Mouse (Mus musculus): Measurements from ENCODE around the gene Slc16a10. TPM values are rescaled to one million over a fixed set of nuclear protein-coding genes. Genes with fewer than 3 reads are reported as not detected.

The Slc16a10 gene
- polyA plus RNA-seq, 1 experiment from 2014 or later: 5.0 TPM

- Histone ChIP-seq H3K9ac (no peak overlapping the region), H3K4me3 (no peak overlapping the region), H3K4me1 (no peaks in the 10 kb centered on the region), H3K36me3 (no peaks in the 10 kb centered on the region), H3K27ac (no peak overlapping the region), H3K27me3 (replicated peaks) (no peaks in the 10 kb centered on the region), H3K4me2 (replicated peaks) (no peak overlapping the region), H3K9me3 (no peaks in the 10 kb centered on the region)
- ATAC-seq (ENCODE audit: low FRiP score, low read depth): no peak
- WGBS: 88% methylated on average over 10 of the region's 10 CpGs
Measured at GRCm38 (mm10) chr10:40169566-40169965, 27.5 kb upstream of the Slc16a10 start.

DNA sequence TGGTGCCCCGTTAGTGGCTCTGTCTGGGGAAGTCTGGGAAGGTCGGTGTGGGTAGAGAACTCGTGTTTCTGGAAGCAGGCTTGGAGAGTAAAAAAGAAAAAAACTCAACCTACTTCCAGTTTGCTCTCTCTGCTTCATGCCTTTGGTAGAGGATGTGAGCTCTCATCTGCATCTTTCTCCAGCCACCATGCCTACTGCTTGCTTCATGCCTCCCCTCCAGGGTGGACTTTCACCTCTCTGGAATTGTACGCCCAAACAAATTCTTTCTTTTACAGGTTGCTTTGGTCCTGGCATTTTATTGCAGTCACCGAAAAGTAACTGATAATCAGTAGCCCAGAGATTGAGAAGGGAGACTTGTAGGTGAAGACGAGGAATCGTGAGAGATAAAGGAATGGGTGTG lies 27.0 kb upstream of the Slc16a10 start:
- Histone ChIP-seq H3K4me3 (no peak overlapping the region), H3K9me3 (no peaks in the 10 kb centered on the region), H3K27ac (no peak overlapping the region), H3K4me1 (no peaks in the 10 kb centered on the region), H3K4me2 (replicated peaks) (no peak overlapping the region), H3K27me3 (replicated peaks) (no peaks in the 10 kb centered on the region), H3K9ac (no peak overlapping the region), H3K36me3 (no peaks in the 10 kb centered on the region)
- 88% methylated on average over 7 of the region's 7 CpGs for WGBS
- no peak for ATAC-seq (ENCODE audit: low FRiP score, low read depth)

- Histone ChIP-seq H3K27ac (no peak overlapping the region), H3K9me3 (no peaks in the 10 kb centered on the region), H3K4me3 (no peak overlapping the region), H3K27me3 (replicated peaks) (no peaks in the 10 kb centered on the region), H3K9ac (no peak overlapping the region), H3K4me1 (no peaks in the 10 kb centered on the region), H3K4me2 (replicated peaks) (no peak overlapping the region), H3K36me3 (no peaks in the 10 kb centered on the region)
- WGBS: 87% methylated on average over 27 of the region's 27 CpGs
- ATAC-seq (ENCODE audit: low FRiP score, low read depth): no peak
Measured at GRCm38 (mm10) chr10:40164421-40165386, 22.6 kb upstream of the Slc16a10 start.

GRCm38 (mm10) chr10:40163914-40164313 lies 21.9 kb upstream of the Slc16a10 start:
- no peak overlapping the region for H3K4me3 ChIP-seq
- no peak for ATAC-seq (ENCODE audit: low FRiP score, low read depth)
- H3K27me3 ChIP-seq (replicated peaks): no peaks in the 10 kb centered on the region
- 65% methylated on average over 13 of the region's 13 CpGs for WGBS
- H3K27ac ChIP-seq: no peak overlapping the region
- H3K4me2 ChIP-seq (replicated peaks): no peak overlapping the region
- H3K36me3 ChIP-seq: no peaks in the 10 kb centered on the region
- H3K4me1 ChIP-seq: no peaks in the 10 kb centered on the region
- H3K9ac ChIP-seq: no peak overlapping the region
- no peaks in the 10 kb centered on the region for H3K9me3 ChIP-seq

- H3K27ac ChIP-seq: no peak overlapping the region
- H3K9me3 ChIP-seq: no peaks in the 10 kb centered on the region
- ATAC-seq (ENCODE audit: low FRiP score, low read depth): no peak
- WGBS: 87% methylated on average over 8 of the region's 8 CpGs
- H3K36me3 ChIP-seq: no peaks in the 10 kb centered on the region
- no peaks in the 10 kb centered on the region for H3K4me1 ChIP-seq
- H3K27me3 ChIP-seq (replicated peaks): no peaks in the 10 kb centered on the region
- no peak overlapping the region for H3K9ac ChIP-seq
- no peak overlapping the region for H3K4me2 ChIP-seq (replicated peaks)
- no peak overlapping the region for H3K4me3 ChIP-seq
Measured at GRCm38 (mm10) chr10:40163338-40163737, 21.3 kb upstream of the Slc16a10 start.

- H3K9me3 ChIP-seq: no peaks in the 10 kb centered on the region
- H3K9ac ChIP-seq: no peak overlapping the region
- no peak for ATAC-seq (ENCODE audit: low FRiP score, low read depth)
- no peaks in the 10 kb centered on the region for H3K4me1 ChIP-seq
- H3K27me3 ChIP-seq (replicated peaks): no peaks in the 10 kb centered on the region
- 87% methylated on average over 5 of the region's 5 CpGs for WGBS
- no peaks in the 10 kb centered on the region for H3K36me3 ChIP-seq
- no peak overlapping the region for H3K4me2 ChIP-seq (replicated peaks)
- no peak overlapping the region for H3K27ac ChIP-seq
- no peak overlapping the region for H3K4me3 ChIP-seq
Measured at GRCm38 (mm10) chr10:40161701-40162255, 19.7 kb upstream of the Slc16a10 start.

GRCm38 (mm10) chr10:40161236-40161635 lies 19.2 kb upstream of the Slc16a10 start:
- no peaks in the 10 kb centered on the region for H3K9me3 ChIP-seq
- WGBS: 84% methylated on average over 2 of the region's 2 CpGs
- H3K27me3 ChIP-seq (replicated peaks): no peaks in the 10 kb centered on the region
- ATAC-seq (ENCODE audit: low FRiP score, low read depth): no peak
- no peak overlapping the region for H3K27ac ChIP-seq
- no peaks in the 10 kb centered on the region for H3K4me1 ChIP-seq
- no peak overlapping the region for H3K4me3 ChIP-seq
- H3K9ac ChIP-seq: no peak overlapping the region
- no peak overlapping the region for H3K4me2 ChIP-seq (replicated peaks)
- no peaks in the 10 kb centered on the region for H3K36me3 ChIP-seq

DNA sequence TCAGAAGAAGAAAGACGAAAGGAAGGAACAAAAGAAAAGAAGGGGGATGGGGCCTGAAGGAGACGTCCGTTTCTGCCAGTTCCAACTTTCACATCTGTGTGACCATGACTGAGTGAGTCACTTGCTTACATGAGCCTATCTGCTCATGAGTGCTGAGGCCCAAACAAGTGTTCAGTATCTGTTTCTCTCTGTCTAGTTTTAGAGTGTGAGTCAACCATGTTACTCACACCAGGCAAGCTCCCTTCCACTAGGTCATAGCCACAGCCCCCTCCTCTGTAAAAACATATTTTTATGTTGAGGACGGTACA lies 10.4 kb upstream of the Slc16a10 start:
- no peak overlapping the region for H3K27ac ChIP-seq
- WGBS: 66% methylated on average over 4 of the region's 4 CpGs
- 0 out of 2 replicates have a peak, but pooled peaks cover 2% of the 10 kb centered on the region for H3K4me1 ChIP-seq
- H3K4me3 ChIP-seq: no peak overlapping the region
- H3K4me2 ChIP-seq (replicated peaks): no peak overlapping the region
- no peaks in the 10 kb centered on the region for H3K36me3 ChIP-seq
- no peaks in the 10 kb centered on the region for H3K27me3 ChIP-seq (replicated peaks)
- no peak for ATAC-seq (ENCODE audit: low FRiP score, low read depth)
- H3K9me3 ChIP-seq: no peaks in the 10 kb centered on the region
- no peak overlapping the region for H3K9ac ChIP-seq

DNA sequence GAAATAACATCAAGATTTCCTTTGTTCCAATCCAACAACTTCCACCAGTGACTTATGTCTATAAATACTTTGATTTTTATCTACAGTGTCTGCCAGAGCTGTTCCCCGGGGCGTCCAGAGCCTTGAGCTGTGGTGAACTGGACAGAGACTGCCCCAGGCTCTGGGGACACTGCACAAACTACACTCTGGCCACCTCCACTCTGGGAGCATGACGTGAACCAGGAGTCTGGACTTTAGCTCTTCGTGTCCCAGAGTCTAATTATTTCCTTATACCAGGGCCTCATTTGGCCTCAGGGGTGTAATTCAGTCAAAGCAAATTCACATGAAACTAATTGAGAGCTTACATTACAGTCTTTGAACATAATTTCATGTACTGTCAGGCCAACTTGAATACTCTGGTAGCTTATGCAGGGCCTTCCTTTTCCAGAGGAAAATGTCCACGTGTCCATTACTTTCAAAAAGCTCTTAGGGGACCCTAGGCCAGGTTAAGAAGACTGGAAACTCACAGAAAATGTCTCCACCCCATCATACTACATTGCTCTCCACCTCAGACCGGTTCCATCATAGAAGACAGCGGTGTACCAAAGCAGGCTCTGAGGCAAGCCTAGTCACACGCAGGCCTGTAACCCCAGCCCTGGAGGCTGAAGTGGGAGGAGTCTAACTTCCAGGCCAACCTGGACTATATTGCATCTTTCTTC lies 9.9 kb upstream of the Slc16a10 start:
- H3K9me3 ChIP-seq: no peaks in the 10 kb centered on the region
- H3K27ac ChIP-seq: no peak overlapping the region
- no peak overlapping the region for H3K4me3 ChIP-seq
- H3K4me2 ChIP-seq (replicated peaks): no peak overlapping the region
- H3K36me3 ChIP-seq: no peaks in the 10 kb centered on the region
- H3K27me3 ChIP-seq (replicated peaks): no peaks in the 10 kb centered on the region
- no peak overlapping the region for H3K9ac ChIP-seq
- 0 out of 2 replicates have a peak, but pooled peaks cover 2% of the 10 kb centered on the region for H3K4me1 ChIP-seq
- no peak for ATAC-seq (ENCODE audit: low FRiP score, low read depth)
- WGBS: 70% methylated on average over 8 of the region's 8 CpGs

DNA sequence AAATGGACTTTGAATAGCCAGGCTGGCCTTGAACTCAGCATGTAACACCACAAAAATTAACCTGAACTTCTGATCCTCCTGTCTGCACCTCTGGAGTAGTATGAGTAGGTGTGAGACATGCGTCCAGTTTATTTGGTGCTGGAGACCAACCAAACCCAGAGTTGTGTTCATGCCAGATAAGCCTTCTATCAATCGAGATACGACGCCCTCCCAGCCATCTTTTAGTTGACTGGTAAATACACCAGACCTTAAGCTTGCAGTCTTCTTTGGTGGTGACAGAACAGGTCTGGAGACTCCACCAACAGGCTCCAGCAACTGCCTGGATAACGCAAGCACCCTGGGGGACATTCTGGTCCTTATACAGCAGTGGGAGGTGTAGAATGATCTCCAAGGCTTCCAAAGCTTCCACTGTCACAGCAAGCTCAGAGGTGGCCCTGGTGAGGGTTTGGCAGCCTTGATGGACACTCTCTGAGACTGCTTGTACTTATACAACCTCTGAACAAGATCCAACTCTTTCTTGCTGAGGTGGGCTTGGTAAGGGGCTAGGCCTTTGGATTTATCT lies 7.6 kb upstream of the Slc16a10 start:
- Histone ChIP-seq H3K9ac (no peak overlapping the region), H3K27ac (no peak overlapping the region), H3K4me2 (replicated peaks) (no peak overlapping the region), H3K27me3 (replicated peaks) (no peaks in the 10 kb centered on the region), H3K36me3 (no peaks in the 10 kb centered on the region), H3K4me1 (0 out of 2 replicates have a peak, but pooled peaks cover 2% of the 10 kb centered on the region), H3K4me3 (no peak overlapping the region), H3K9me3 (no peaks in the 10 kb centered on the region)
- ATAC-seq (ENCODE audit: low FRiP score, low read depth): no peak
- 91% methylated on average over 5 of the region's 5 CpGs for WGBS

DNA sequence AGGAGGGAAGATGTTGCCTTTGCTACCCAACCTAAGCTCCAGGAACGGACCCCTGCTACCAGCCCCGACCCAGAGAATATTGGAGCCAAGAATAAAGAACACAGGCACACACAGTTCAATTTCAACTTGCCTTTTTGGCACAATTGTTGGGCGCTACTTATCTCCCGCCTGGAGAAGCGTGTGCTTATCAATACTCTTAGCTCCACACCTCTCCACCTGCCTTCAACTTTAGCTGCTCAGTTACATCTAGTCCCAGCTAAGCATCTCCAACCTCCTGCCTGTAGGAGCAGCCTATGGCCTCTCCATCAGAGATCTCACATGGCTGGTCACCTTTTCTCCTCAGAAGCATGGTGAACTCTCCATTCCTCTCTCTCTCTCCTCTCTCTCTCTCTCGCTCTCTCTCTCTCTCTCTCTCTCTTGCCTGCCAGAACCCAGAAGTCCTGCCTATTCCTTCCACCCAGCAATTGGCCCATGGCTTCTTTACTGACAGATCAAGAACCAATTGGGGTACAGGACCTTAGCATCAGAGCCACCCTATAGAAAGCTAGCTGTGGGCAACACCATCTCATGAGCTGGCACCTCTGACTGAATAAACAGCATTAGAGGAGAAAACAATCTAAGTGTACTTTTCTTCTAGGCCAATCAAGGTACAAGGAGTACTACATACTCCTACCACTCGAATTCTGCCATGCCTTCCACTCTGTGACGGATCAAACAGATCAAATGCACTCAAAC lies 5.4 kb upstream of the Slc16a10 start:
- ATAC-seq (ENCODE audit: low FRiP score, low read depth): no peak
- H3K9me3 ChIP-seq: no peaks in the 10 kb centered on the region
- no peak overlapping the region for H3K9ac ChIP-seq
- H3K36me3 ChIP-seq: no peaks in the 10 kb centered on the region
- no peak overlapping the region for H3K4me2 ChIP-seq (replicated peaks)
- H3K27ac ChIP-seq: no peak overlapping the region
- H3K4me3 ChIP-seq: no peak overlapping the region
- H3K27me3 ChIP-seq (replicated peaks): no peaks in the 10 kb centered on the region
- WGBS: 89% methylated on average over 8 of the region's 8 CpGs
- 0 out of 2 replicates have a peak, but pooled peaks cover 2% of the 10 kb centered on the region for H3K4me1 ChIP-seq

DNA sequence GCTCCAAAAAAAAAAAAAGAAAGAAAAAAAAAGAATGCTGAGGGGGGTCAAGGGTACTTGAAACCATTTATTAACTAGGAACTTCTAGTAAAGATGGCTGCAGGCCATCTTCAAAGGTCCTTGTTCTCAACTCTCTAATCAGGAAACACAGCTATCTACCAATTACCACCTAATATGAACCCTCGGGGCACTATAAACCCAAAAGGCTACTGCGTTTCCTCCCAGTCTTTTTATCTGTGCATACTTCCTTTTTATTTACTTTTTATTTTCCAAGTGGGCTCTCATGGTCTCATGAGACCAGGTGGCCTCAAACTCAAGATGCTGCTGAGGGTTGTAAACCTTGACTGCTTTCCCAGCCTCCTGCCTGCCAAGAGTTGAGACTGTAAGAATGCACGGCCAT lies 4.4 kb upstream of the Slc16a10 start:
- Histone ChIP-seq H3K4me3 (no peak overlapping the region), H3K9ac (no peak overlapping the region), H3K4me2 (replicated peaks) (no peak overlapping the region), H3K36me3 (no peaks in the 10 kb centered on the region), H3K27ac (no peak overlapping the region), H3K9me3 (no peaks in the 10 kb centered on the region), H3K4me1 (peaks cover 9% of the 10 kb centered on the region), H3K27me3 (replicated peaks) (no peaks in the 10 kb centered on the region)
- 87% methylated on average over 3 of the region's 3 CpGs for WGBS
- no peak for ATAC-seq (ENCODE audit: low FRiP score, low read depth)

Data from neural tube, embryonic 12.5 days (tissue).